Mouse (Mus musculus): ENCODE data around the gene Tmeff1.
A peak's percentile ranks its signal among the peaks of the same experiment; 100 is the strongest.

Tmeff1 gene

GRCm38 (mm10) chr4:48564962-48565361, 20.0 kb upstream of the Tmeff1 start:
- DNase-seq (ENCODE audit: low read depth, low spot score) = no peak

GRCm38 (mm10) chr4:48576361-48576760, 8.6 kb upstream of the Tmeff1 start:
- DNase-seq (ENCODE audit: low read depth, low spot score) = peak; percentile 85

- no peak for DNase-seq (ENCODE audit: low read depth, low spot score)
Measured at GRCm38 (mm10) chr4:48577831-48578230, 7.1 kb upstream of the Tmeff1 start.

GRCm38 (mm10) chr4:48578399-48578798, 6.6 kb upstream of the Tmeff1 start:
- no peak for DNase-seq (ENCODE audit: low read depth, low spot score)

- peak; percentile 92 for DNase-seq (ENCODE audit: low read depth, low spot score)
Measured at GRCm38 (mm10) chr4:48579475-48580110, 5.4 kb upstream of the Tmeff1 start.

GRCm38 (mm10) chr4:48581201-48581600, 3.8 kb upstream of the Tmeff1 start:
- DNase-seq (ENCODE audit: low read depth, low spot score) = no peak

GRCm38 (mm10) chr4:48581993-48582392, 3.0 kb upstream of the Tmeff1 start:
- DNase-seq (ENCODE audit: low read depth, low spot score) = no peak

GRCm38 (mm10) chr4:48582941-48583340, 2.0 kb upstream of the Tmeff1 start:
- DNase-seq (ENCODE audit: low read depth, low spot score) = peak; percentile 76

GRCm38 (mm10) chr4:48585241-48586098, 496 bp downstream of the Tmeff1 start:
- peak; percentile 71 for DNase-seq (ENCODE audit: low read depth, low spot score)

GRCm38 (mm10) chr4:48586099-48586821, 1.3 kb downstream of the Tmeff1 start:
- peak; percentile 74 for DNase-seq (ENCODE audit: low read depth, low spot score)

- peak; percentile 65 for DNase-seq (ENCODE audit: low read depth, low spot score)
Measured at GRCm38 (mm10) chr4:48587526-48587925, 2.6 kb downstream of the Tmeff1 start.

- peak; percentile 39 for DNase-seq (ENCODE audit: low read depth, low spot score)
Measured at GRCm38 (mm10) chr4:48588576-48588975, 3.6 kb downstream of the Tmeff1 start.

GRCm38 (mm10) chr4:48590862-48591261, 5.9 kb downstream of the Tmeff1 start:
- DNase-seq (ENCODE audit: low read depth, low spot score) = no peak

GRCm38 (mm10) chr4:48591390-48591789, 6.4 kb downstream of the Tmeff1 start:
- peak; percentile 52 for DNase-seq (ENCODE audit: low read depth, low spot score)

GRCm38 (mm10) chr4:48592328-48592727, 7.4 kb downstream of the Tmeff1 start:
- DNase-seq (ENCODE audit: low read depth, low spot score) = no peak

GRCm38 (mm10) chr4:48592844-48593243, 7.9 kb downstream of the Tmeff1 start:
- DNase-seq (ENCODE audit: low read depth, low spot score) = no peak

- no peak for DNase-seq (ENCODE audit: low read depth, low spot score)
Measured at GRCm38 (mm10) chr4:48596111-48596510, 11.1 kb downstream of the Tmeff1 start.

- DNase-seq (ENCODE audit: low read depth, low spot score) = no peak
Measured at GRCm38 (mm10) chr4:48605650-48606049, 20.7 kb downstream of the Tmeff1 start.

- DNase-seq (ENCODE audit: low read depth, low spot score) = no peak
Measured at GRCm38 (mm10) chr4:48609485-48609884, 24.5 kb downstream of the Tmeff1 start.

GRCm38 (mm10) chr4:48610251-48610650, 25.3 kb downstream of the Tmeff1 start:
- no peak for DNase-seq (ENCODE audit: low read depth, low spot score)

GRCm38 (mm10) chr4:48615483-48615882, 30.5 kb downstream of the Tmeff1 start:
- no peak for DNase-seq (ENCODE audit: low read depth, low spot score)

- DNase-seq (ENCODE audit: low read depth, low spot score) = peak; percentile 77
Measured at GRCm38 (mm10) chr4:48617201-48617600, 32.2 kb downstream of the Tmeff1 start.
